Mouse (Mus musculus) left cerebral cortex, adult 11 months (tissue): Measurements from ENCODE around the gene Kansl2.
"Not testable (repeated sequence)": the region's sequence is repeated elsewhere in the genome, so short reads cannot be mapped to it uniquely, and the experiment has no call there.

Experiments used
- DNase-seq: peaks from one replicate; pipeline ENCODE4 v3.0.0; 2022; ENCODE audit warnings: low spot score

Gene Kansl2

GRCm38 (mm10) chr15:98536828-98537510 is 2.9 kb upstream of the Kansl2 start:
- DNase-seq, result no peak

GRCm38 (mm10) chr15:98535921-98536320 is 1.9 kb upstream of the Kansl2 start:
- DNase-seq, result no peak

GRCm38 (mm10) chr15:98533035-98533531 is 981 bp downstream of the Kansl2 start:
- DNase-seq, result no peak

GRCm38 (mm10) chr15:98532281-98532680 is 1.8 kb downstream of the Kansl2 start:
- no peak for DNase-seq

DNA sequence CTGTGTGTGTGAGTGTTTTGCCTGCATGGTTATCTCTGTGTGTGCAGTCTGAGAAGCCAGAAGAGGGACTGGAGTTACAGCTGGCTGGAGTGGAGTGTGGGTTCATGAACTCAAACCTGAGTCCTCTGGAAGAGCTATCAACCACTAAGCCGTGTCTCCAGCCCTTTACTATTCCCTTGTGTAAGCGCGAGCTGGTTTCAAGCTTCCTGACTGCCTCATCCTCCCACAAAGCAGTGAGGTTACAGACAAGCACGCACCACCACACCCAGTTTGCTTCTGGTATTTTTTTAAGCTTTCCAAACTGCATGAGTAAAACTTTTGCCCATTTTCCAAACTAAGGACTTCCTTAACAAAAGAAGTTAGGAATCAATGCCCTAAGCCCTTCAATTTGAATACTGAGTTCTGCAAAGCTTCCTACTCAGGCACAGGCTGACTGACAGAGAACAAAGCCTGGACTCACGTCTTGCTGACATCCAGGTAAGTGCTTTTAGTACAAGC is 5.9 kb downstream of the Kansl2 start:
- DNase-seq, result no peak

DNA sequence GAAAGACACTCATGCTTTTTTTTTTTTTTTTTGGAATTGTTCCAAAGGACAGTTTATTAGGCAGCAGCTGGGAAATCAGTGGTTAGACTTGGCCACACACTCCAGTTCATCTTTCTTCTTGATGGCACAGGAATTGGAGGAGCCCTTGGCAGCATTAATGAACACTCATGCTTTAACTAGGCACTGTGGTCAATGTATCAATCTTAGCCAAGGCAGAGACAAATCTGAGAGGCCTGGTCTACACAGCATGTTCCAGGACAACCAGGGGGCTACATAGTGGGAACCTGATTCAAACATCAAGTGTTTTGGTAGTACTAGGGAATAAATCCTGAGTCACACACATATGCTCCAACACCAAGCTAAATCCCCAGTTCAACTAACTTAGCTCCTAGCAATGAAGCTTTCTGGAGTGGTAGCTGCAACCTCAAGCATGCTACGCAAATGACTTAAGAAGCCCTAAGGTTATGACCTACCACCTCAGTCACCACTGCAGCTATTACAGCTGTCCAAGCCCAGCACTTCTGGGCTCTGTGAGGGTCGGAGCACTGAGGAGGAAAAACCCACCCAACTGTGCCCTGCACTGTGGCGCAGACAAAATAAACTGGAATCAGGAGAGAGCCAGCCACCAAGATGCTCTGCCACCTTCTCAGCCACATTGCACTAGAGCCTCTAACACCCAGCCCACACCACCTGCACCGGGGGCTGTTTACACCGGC is 6.8 kb downstream of the Kansl2 start:
- no peak for DNase-seq

GRCm38 (mm10) chr15:98526057-98526456 is 8.0 kb downstream of the Kansl2 start:
- no peak for DNase-seq

- DNase-seq, result no peak
Measured at GRCm38 (mm10) chr15:98521245-98521644, 12.8 kb downstream of the Kansl2 start.

GRCm38 (mm10) chr15:98517380-98518355 is 16.4 kb downstream of the Kansl2 start:
- DNase-seq, result no peak

GRCm38 (mm10) chr15:98514845-98515244 is 19.2 kb downstream of the Kansl2 start:
- not testable (repeated sequence) for DNase-seq

GRCm38 (mm10) chr15:98514146-98514545 is 19.9 kb downstream of the Kansl2 start:
- DNase-seq, result no peak

- DNase-seq, result not testable (repeated sequence)
Measured at GRCm38 (mm10) chr15:98513676-98514075, 20.4 kb downstream of the Kansl2 start.

- no peak for DNase-seq
Measured at GRCm38 (mm10) chr15:98512799-98513321, 21.2 kb downstream of the Kansl2 start.

DNA sequence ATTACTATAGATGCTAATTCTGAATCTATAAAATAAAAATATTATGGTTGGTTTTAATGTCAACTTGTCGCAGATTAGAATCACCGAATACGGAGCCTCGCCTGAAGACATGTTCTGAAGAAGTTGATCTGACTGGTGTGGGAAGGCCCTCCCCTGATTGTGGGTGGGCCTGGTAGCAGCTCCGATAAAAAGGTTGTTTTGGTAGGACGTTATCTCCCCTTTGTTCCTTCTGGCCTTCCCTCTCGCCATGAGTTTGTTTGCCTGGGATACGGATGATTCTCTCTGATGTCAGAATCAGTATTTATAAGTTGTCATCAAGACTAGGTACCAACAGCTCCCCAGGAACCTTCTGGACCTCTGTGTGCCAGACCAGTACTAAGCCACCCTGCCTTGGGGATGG is 21.8 kb downstream of the Kansl2 start:
- DNase-seq, result no peak

DNA sequence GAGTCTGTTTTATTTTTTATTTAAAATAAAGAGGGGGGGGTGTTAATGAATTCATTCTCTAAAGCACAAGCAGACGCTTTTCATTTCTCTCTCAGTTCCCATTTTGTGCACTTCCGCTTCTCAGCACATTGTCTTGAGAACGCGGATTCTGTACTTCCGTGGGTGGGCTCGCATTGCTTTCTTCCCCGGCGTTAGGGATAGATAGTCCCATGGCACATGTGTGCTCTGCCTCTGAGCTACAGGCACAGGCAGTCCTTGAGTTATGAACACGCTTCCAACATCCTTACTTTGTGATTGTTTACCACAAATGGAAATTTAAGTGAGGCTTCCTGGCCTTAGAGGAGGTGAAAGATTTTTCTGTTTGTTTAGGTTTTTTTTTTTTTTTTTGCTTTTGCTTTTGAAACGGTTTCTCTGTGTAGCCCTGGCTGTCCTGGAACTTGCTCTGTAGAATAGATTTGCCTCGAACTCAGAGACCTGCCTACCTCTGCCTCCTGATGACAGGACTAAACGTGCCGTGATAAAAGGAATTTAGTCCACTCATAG is 22.6 kb downstream of the Kansl2 start:
- DNase-seq, result no peak

GRCm38 (mm10) chr15:98510438-98511385 is 23.4 kb downstream of the Kansl2 start:
- DNase-seq, result peak; percentile 47

DNA sequence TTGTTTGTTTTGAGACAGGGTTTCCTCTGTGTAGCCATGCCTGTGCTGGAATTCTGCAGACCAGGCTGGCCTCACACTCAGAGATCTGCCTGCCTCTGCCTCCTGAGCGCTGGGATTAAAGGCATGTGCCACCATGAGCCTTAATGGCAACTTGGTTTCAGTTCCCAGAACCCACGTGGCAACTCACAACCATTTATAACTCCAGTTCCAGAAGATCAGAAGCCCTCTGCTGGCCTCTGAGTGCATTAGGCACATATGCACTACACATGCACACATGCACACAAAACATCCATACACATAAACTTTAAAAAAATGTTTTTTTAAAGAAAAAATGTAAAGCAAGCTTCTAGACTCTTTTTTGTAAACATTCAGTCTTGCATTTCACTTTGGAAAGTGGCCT is 24.7 kb downstream of the Kansl2 start:
- no peak for DNase-seq

- no peak for DNase-seq
Measured at GRCm38 (mm10) chr15:98507321-98507720, 26.7 kb downstream of the Kansl2 start.

DNA sequence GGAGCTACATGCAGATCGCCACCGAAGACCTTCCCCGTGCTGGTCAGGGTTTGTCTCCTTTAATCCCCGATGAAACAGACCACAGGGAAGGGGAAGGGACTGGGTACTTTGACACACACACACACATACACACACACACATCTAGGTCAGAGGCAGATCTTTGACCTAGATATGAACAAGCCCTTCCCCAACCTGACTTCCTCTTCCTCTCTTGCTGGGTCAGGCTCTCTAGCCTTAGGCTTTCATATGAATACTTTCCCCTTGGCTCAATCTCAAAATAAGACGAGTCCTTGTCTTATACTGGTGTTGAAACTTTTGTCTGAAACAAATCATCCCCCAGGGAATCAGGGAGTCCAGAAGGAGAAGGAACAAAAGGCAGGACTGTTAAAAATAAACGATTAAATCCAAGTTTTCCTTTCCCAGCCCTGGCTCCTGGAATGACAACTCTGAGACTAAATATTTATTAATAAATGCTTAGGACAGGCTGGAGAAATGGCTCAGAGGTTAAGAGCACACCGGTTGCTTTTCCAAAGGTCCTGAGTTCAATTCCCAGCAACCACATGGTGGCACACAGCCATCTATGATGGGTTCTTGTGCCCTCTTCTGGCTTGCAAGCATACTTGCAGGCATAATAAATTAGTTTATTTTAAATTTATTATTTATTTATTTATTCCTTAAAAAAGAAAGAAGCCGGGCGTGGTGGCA is 27.7 kb downstream of the Kansl2 start:
- no peak for DNase-seq

DNA sequence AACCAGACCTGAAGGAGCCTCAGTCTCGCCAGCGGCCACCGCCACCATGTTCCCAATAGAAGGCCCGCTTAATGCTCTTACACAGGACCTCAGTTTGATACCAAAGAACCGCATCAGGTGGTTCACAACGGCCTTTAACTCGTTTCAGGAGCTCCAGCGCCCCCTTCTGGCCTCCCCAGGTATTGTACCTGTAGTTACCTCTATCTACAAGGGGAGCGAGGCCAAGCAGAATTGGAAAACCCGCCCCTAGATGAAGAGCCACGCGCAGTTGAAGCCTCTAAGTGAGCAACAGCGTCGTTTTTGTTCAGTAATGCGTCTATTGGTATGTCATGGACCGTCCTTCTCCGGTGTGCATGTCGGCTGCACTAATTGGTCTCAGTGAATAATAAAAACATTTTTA is 29.6 kb downstream of the Kansl2 start:
- DNase-seq, result no peak
